Mouse (Mus musculus) G1E (cell line): Measurements from ENCODE around the gene Zfp446. TPM values are rescaled to one million over a fixed set of nuclear protein-coding genes. Genes with fewer than 3 reads are reported as not detected.

Source experiments
- ATAC-seq: 2 replicates; pipeline ENCODE4 v1.8.0; 2016; ENCODE audit warnings: mild to moderate bottlenecking; ENCODE audit not compliant: insufficient number of reproducible peaks, poor library complexity, low FRiP score, severe bottlenecking; ENCODE audit errors: extremely low read depth
- DNase-seq: peaks from one replicate; pipeline ENCODE4 v3.0.0; 2012; ENCODE audit warnings: low spot score
- H3K27me3 ChIP-seq: 2 replicates; pipeline ENCODE4 v1.6.1; 2012; ENCODE audit warnings: mild to moderate bottlenecking, low read length, inconsistent platforms; ENCODE audit not compliant: insufficient read depth
- H3K36me3 ChIP-seq: replicated peaks from 2 replicates; pipeline ENCODE3; 2012; ENCODE audit warnings: mild to moderate bottlenecking, inconsistent platforms
- H3K4me1 ChIP-seq: 2 replicates; pipeline ENCODE4 v1.6.1; 2012; ENCODE audit warnings: low read depth, low read length, inconsistent platforms, mixed read lengths; ENCODE audit not compliant: insufficient read depth
- H3K4me3 ChIP-seq: 2 replicates; pipeline ENCODE4 v1.5.1; 2012; ENCODE audit warnings: low read depth, mild to moderate bottlenecking, inconsistent platforms, low read length, moderate library complexity, mixed read lengths
- H3K9me3 ChIP-seq: replicated peaks from 2 replicates; pipeline ENCODE4 v1.6.1; 2012; ENCODE audit warnings: inconsistent platforms
- CTCF ChIP-seq: IDR thresholded peaks from 2 replicates; pipeline ENCODE4 v1.5.1; 2012; ENCODE audit warnings: low read depth, low read length, inconsistent platforms, mixed read lengths
- GATA1 ChIP-seq: IDR thresholded peaks from 2 replicates; pipeline ENCODE4 v1.6.1; 2012; ENCODE audit warnings: borderline replicate concordance, low read length, inconsistent platforms, mixed read lengths
- GATA2 ChIP-seq: IDR thresholded peaks from 2 replicates; pipeline ENCODE4 v1.6.1; 2012; ENCODE audit warnings: low read depth, low read length, inconsistent platforms, borderline replicate concordance
- POLR2AphosphoS5 ChIP-seq: IDR thresholded peaks from 2 replicates; pipeline ENCODE4 v1.6.1; 2012; ENCODE audit warnings: low read depth, low read length, inconsistent platforms; ENCODE audit not compliant: insufficient replicate concordance
- TAL1 ChIP-seq: conservative IDR thresholded peaks from 2 replicates; pipeline ENCODE4 v1.6.1; 2012; ENCODE audit warnings: low read depth, low read length, inconsistent platforms, mixed read lengths
- polyA plus RNA-seq: library from polyadenylated mRNA; stranded (reverse); fragments of >175 nt; gene quantifications from 2 replicates; pipeline ENCODE4 v1.2.3, GENCODE M21; 2012
- total RNA-seq, 2 experiments: library from RNA; stranded (forward) in 1 of 2; stranded (reverse) in 1 of 2; fragments of 200-1000 nt in 1 of 2; fragments of >200 nt in 1 of 2; fragmentation: Nextera tagmentation in 1 of 2; gene quantifications; 2 replicates each; pipeline ENCODE4 v1.2.3; 2014 to 2017

Zfp446 gene
- total and polyA plus RNA-seq, 3 experiments: 3.7 to 6.1 (median 4.1) TPM

DNA sequence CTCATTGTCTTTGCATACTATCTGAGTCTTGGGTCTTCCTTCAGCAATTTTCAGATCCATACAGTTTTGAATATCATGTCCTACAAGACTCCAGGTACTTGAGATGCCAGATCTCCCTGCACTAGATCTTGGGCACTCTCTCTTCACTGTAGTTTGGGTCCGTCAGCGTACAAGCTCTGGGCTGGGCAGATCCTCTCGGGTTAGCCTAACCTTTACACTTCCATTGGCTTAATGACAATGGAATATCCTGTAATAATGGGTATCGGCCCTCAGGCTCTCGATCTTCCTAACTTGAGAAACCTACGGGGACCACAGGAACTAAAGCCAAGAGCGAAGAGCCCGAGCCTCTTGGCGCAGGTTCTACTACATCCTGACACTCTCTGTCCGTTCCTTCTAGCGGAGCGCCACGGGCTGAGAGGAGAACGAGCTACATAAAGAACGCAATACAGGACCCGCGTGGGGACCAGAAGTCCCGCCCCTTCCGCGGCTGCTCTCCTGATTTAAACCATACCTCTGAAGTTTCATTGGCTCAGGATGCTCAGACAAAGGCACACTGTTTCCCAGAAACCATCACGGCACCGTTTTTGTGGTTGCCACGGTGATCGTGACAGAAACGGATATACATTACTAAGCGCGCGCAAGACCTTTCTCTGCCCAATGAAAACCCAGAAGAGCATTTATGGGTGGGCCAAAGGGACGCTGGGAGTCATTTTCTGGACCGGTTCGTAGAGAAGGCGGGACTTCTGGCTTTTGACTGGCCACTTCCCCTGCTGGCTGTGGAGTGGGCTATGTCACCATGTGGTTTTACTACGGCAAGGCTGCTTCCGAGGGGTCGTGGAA, 28.4 kb upstream of the Zfp446 start:
- TF ChIP-seq POLR2AphosphoS5 (no peak), GATA2 (no peak), TAL1 (no peak)
- no peak for DNase-seq
- no peaks in the 10 kb centered on the region for H3K36me3 ChIP-seq
- no peaks in the 10 kb centered on the region for H3K4me1 ChIP-seq
- no peak overlapping the region for H3K4me3 ChIP-seq
- H3K27me3 ChIP-seq: peaks cover 19% of the 10 kb centered on the region
- no peaks in the 10 kb centered on the region for H3K9me3 ChIP-seq
- ATAC-seq: no peak

DNA sequence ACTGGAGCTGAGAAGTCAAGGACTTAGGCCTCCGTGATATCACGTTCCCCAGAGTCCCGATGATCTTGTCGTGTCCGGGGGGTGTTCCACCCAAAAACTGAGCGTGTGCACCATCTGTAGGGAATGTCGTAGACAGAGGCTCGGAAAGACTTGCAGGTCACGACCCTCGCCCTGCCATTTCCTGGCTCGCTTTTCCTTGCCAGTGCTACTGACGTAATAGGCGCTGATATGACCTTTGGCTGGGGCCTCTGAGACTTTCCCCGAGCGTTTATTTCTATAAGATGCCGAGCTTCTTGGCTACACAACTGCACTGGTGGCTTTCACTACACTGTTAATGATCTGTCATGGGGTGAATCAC, 27.8 kb upstream of the Zfp446 start:
- Histone ChIP-seq H3K4me3 (no peak overlapping the region), H3K4me1 (no peaks in the 10 kb centered on the region), H3K9me3 (no peaks in the 10 kb centered on the region), H3K36me3 (no peaks in the 10 kb centered on the region), H3K27me3 (peaks cover 19% of the 10 kb centered on the region)
- ATAC-seq (no peak), DNase-seq (no peak)
- no peak for TF ChIP-seq GATA2
- no peak for TF ChIP-seq CTCF
- no peak for TF ChIP-seq TAL1
- TF ChIP-seq POLR2AphosphoS5: no peak
- no peak for TF ChIP-seq GATA1

DNA sequence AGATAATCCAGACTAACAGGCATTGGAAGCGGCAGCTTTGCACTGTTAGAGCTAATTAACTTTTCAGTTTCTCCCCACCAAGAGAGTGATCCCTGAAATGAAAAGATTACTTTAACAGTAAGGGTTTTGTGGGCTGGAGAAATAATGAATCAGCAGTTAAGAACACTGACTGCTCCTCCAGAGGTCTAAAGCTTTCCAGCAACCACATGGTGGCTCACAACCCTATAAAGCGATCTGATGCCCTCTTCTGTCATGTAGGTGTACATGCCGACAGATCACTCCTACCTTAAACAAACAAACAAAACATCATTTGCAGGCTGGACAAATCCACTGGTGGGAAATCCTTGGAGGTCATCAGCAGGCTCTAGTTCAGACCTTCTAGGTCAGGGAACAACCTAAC, 22.8 kb upstream of the Zfp446 start:
- DNase-seq: no peak
- Histone ChIP-seq H3K36me3 (no peaks in the 10 kb centered on the region), H3K4me3 (no peak overlapping the region), H3K4me1 (peaks cover 4% of the 10 kb centered on the region), H3K27me3 (peaks cover 6% of the 10 kb centered on the region), H3K9me3 (no peaks in the 10 kb centered on the region)
- peak; percentile 34; the same call in 1 of the 2 replicates for ATAC-seq
- TF ChIP-seq GATA1: no peak
- TF ChIP-seq POLR2AphosphoS5: no peak
- TF ChIP-seq TAL1: no peak
- TF ChIP-seq CTCF: no peak
- no peak for TF ChIP-seq GATA2

DNA sequence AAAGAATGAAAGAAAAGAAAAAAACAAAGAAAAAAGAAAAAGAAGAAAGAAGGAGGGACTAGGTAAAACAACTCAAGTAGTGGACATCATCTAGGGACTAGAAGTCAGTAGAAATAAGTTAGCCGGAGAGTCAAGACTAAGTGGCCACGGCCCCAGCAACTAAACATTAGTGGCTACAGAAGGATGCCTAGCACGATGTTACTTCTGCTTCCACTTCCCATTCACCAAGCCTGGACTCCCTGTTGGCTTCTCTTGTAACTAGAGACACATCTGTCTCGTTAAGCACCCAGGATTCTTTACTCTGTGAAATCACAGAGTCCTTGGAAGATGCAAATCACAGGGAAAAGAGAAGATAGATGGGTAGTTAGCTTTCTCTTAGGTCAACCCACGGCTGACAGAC, 20.1 kb upstream of the Zfp446 start:
- DNase-seq (no peak), ATAC-seq (no peak)
- no peaks in the 10 kb centered on the region for H3K36me3 ChIP-seq
- peaks cover 6% of the 10 kb centered on the region for H3K27me3 ChIP-seq
- no peak overlapping the region for H3K4me3 ChIP-seq
- H3K4me1 ChIP-seq: peaks cover 7% of the 10 kb centered on the region
- no peak for TF ChIP-seq POLR2AphosphoS5
- TF ChIP-seq GATA1: no peak
- TF ChIP-seq TAL1: no peak
- TF ChIP-seq GATA2: no peak
- TF ChIP-seq CTCF: no peak
- H3K9me3 ChIP-seq: no peaks in the 10 kb centered on the region

DNA sequence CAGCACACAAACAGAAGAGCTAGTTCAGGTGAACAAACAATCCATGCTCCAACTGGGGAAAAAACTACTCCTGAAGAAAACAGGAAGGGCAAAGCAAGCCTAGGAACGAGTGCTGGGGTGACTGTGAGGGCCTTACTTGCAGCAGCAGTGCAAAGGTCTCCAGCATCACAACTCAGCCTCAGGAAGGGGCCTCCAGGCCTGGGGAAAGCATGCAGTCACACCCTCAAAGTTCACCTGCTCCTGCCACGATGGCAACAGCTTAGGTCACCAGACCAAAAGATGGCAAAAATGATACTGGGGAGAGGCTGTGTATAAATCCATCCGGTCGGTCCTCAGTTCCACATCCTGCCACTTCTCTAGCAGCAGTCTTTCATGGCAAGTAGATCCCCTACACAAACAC, 18.7 kb upstream of the Zfp446 start:
- TF ChIP-seq POLR2AphosphoS5 (no peak), GATA1 (no peak), CTCF (no peak), TAL1 (no peak), GATA2 (no peak)
- DNase-seq (no peak), ATAC-seq (no peak)
- H3K4me3 ChIP-seq: no peak overlapping the region
- H3K9me3 ChIP-seq: no peaks in the 10 kb centered on the region
- H3K36me3 ChIP-seq: no peaks in the 10 kb centered on the region
- H3K27me3 ChIP-seq: peaks cover 6% of the 10 kb centered on the region
- H3K4me1 ChIP-seq: peaks cover 7% of the 10 kb centered on the region

DNA sequence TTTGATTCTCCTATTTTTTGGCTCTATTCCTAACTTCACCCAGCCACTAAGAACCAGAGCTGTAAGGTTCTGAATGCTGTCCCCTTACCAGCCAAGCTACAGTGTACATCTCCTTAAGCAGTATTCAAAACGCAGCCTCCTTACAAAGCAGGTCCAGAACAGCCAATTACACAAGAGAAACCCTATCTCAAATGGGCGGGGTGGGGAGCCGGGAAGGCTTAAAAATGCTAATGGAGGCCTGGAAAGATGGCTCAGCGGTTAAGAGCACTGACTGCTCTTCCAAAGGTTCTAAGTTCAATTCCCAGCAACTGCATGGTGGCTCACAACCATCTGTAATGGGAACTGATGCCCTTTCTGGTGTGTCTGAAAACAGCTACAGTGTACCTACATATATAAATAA, 17.9 kb upstream of the Zfp446 start:
- Histone ChIP-seq H3K36me3 (no peaks in the 10 kb centered on the region), H3K9me3 (no peaks in the 10 kb centered on the region), H3K4me1 (peaks cover 7% of the 10 kb centered on the region), H3K27me3 (peaks cover 6% of the 10 kb centered on the region), H3K4me3 (no peak overlapping the region)
- DNase-seq (no peak), ATAC-seq (no peak)
- TF ChIP-seq GATA2 (no peak), TAL1 (no peak), CTCF (no peak), GATA1 (no peak), POLR2AphosphoS5 (no peak)
